In the genomic region with DNA sequence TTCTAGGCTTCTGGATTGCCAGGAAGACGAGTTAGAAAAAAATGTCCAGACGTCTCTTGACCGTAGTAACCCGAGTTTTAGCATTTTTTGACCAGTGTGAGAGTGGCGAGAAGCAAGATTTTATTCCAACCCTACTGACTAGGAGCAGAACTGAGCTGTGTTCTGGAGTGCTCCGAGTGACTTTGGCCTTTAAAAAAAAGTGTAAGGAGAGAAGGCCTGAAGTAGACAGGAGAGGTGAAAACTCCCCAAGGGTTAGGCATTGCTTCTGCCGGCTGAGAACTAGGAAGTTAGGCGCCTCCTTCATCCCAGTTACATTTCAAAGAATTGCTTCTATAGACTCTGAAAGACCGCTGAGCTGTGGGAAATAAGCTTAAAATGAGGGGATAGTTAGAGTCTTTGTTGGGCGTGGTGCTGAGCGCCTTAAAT, we compare ENCODE assay signal across 8 mouse cellular contexts. TPM values are rescaled to one million over a fixed set of nuclear protein-coding genes. Genes with fewer than 3 reads are reported as not detected.
DNase-seq lines count a peak whose midpoint lies in the region; ATAC-seq and TF ChIP-seq lines count a peak whose summit lies in the region.

No protein-coding gene starts in this region.

- H3K4me2 ChIP-seq in intestine, embryonic 14.5 days (ENCODE audit: low read length), result peak overlapping the region; percentile 76
- H3K4me2 ChIP-seq in midbrain, embryonic 13.5 days (replicated peaks), result peak overlapping the region; percentile 65

- TF ChIP-seq CTCF in cerebellum, adult 2 months (IDR thresholded peaks at IDR 0.05; ENCODE audit: borderline replicate concordance, insufficient read depth, low read depth, low read length), result no peak

- H3K4me3 ChIP-seq in cerebellum, adult 2 months (replicated peaks; ENCODE audit: insufficient read depth, low read depth, low read length), result peak overlapping the region; percentile 93
- H3K4me3 ChIP-seq in intestine, embryonic 14.5 days (ENCODE audit: low read depth, low read length), result peak overlapping the region; percentile 95
- peak overlapping the region; percentile 91 for H3K4me3 ChIP-seq in midbrain, embryonic 13.5 days (replicated peaks)

- no peaks in the 10 kb centered on the region for H3K27me3 ChIP-seq in cerebellum, adult 2 months (ENCODE audit: control insufficient read depth, insufficient read depth, low read length)
- no peaks in the 10 kb centered on the region for H3K27me3 ChIP-seq in intestine, embryonic 14.5 days (replicated peaks; ENCODE audit: control insufficient read depth, insufficient read depth, low read length)
- no peaks in the 10 kb centered on the region for H3K27me3 ChIP-seq in midbrain, embryonic 13.5 days

- no peak for TF ChIP-seq POLR2A in cerebellum, adult 2 months (IDR thresholded peaks at IDR 0.05; ENCODE audit: borderline replicate concordance, insufficient read depth, low read length)

- no peak for DNase-seq in cerebellum, adult 2 months
- no peak for DNase-seq in cerebellum, postnatal 10 days
- DNase-seq in 416B (ENCODE audit: low read depth), result peak; percentile 50
- peak; percentile 40 for DNase-seq in embryo, embryonic 11 days
- no peak for DNase-seq in intestine, embryonic 14.5 days (ENCODE audit: low spot score)
- DNase-seq in adrenal gland, adult 2 months, result no peak
- no peak for DNase-seq in adrenal gland, adult 8-10 months

- 2% methylated on average over 11 of the region's 11 CpGs for WGBS in cerebellum, adult 2 months
- 1% methylated on average over 11 of the region's 11 CpGs for WGBS in intestine, embryonic 14.5 days
- WGBS in midbrain, embryonic 13.5 days, result under 1% methylated on average over 11 of the region's 11 CpGs

- H3K4me1 ChIP-seq in cerebellum, adult 2 months (ENCODE audit: control insufficient read depth, insufficient read depth, low read length), result no peaks in the 10 kb centered on the region; the same call in 1 of the 2 replicates
- peaks cover 4% of the 10 kb centered on the region; the same call in 1 of the 2 replicates for H3K4me1 ChIP-seq in intestine, embryonic 14.5 days (replicated peaks; ENCODE audit: control insufficient read depth, insufficient read depth, low read length)
- H3K4me1 ChIP-seq in midbrain, embryonic 13.5 days (replicated peaks), result peaks cover 19% of the 10 kb centered on the region

- H3K9ac ChIP-seq in intestine, embryonic 14.5 days (ENCODE audit: low read length), result peak overlapping the region; percentile 99
- H3K9ac ChIP-seq in midbrain, embryonic 13.5 days (replicated peaks), result peak overlapping the region; percentile 98

- no peaks in the 10 kb centered on the region for H3K36me3 ChIP-seq in intestine, embryonic 14.5 days (ENCODE audit: control insufficient read depth, insufficient read depth, low read length)
- H3K36me3 ChIP-seq in midbrain, embryonic 13.5 days, result no peaks in the 10 kb centered on the region

- H3K9me3 ChIP-seq in intestine, embryonic 14.5 days (ENCODE audit: control insufficient read depth, low read length), result no peaks in the 10 kb centered on the region
- H3K9me3 ChIP-seq in midbrain, embryonic 13.5 days, result no peaks in the 10 kb centered on the region

- H3K27ac ChIP-seq in cerebellum, adult 2 months (ENCODE audit: insufficient read depth, low read length), result peak overlapping the region; percentile 95
- H3K27ac ChIP-seq in intestine, embryonic 14.5 days (ENCODE audit: low read depth), result peak overlapping the region; percentile 97
- peak overlapping the region; percentile 96 for H3K27ac ChIP-seq in midbrain, embryonic 13.5 days

- no peak for ATAC-seq in intestine, embryonic 14.5 days (replicated peaks; ENCODE audit: low FRiP score, low TSS enrichment, low read depth)
- 0 out of 2 replicates have a peak, but pooled peaks have one; percentile 0 for ATAC-seq in midbrain, embryonic 13.5 days

RNA-seq across cellular contexts. Expression of gene Krcc1, which starts 0.9 kb away (rescaled TPM):
- 19.3 and 20.5 TPM in 2 replicates for polyA plus RNA-seq in cerebellum, adult 2 months (2012; rRNA removed)
- 49.6 and 55.7 TPM in 2 replicates for polyA plus RNA-seq in intestine, embryonic 14.5 days (2014; fragmentation: Nextera tagmentation; extraction: Ambion mirVana)
- 21.0 and 25.1 TPM in 2 replicates for polyA plus RNA-seq in midbrain, embryonic 13.5 days (2015; fragmentation: Nextera tagmentation; extraction: Ambion mirVana)
- total RNA-seq in adrenal gland, adult 2 months (2021), result 10 to 100 TPM; 75.5 to 82.3 TPM
- polyA plus RNA-seq in adrenal gland, adult 2 months (2012; rRNA removed), result 3.1 and 3.2 TPM in 2 replicates
- 10 to 100 TPM; 57.0 to 69.2 (median 65.6) TPM for total RNA-seq in adrenal gland, adult 8-10 months (2022)

RNA-seq across cellular contexts. Expression of gene Smyd1, which starts 49.7 kb away (rescaled TPM):
- 3.1 and 5.0 TPM in 2 replicates for polyA plus RNA-seq in cerebellum, adult 2 months (2012; rRNA removed)
- 0.56 and 0.78 TPM in 2 replicates for polyA plus RNA-seq in intestine, embryonic 14.5 days (2014; fragmentation: Nextera tagmentation; extraction: Ambion mirVana)
- 0.21 TPM in 1 of 2 replicates, not detected in the other for polyA plus RNA-seq in midbrain, embryonic 13.5 days (2015; fragmentation: Nextera tagmentation; extraction: Ambion mirVana)
- under 1 TPM in 1 of 2 experiments, not detected in 1; 0.41 TPM for total RNA-seq in adrenal gland, adult 2 months (2021)
- polyA plus RNA-seq in adrenal gland, adult 2 months (2012; rRNA removed), result 0.09 TPM in 2 replicates
- under 1 TPM in 3 of 4 experiments, not detected in 1; 0.13 to 0.23 (median 0.21) TPM for total RNA-seq in adrenal gland, adult 8-10 months (2022)

RNA-seq across cellular contexts. Expression of gene Cd8b1, which starts 50.3 kb away (rescaled TPM):
- not detected in 2 replicates for polyA plus RNA-seq in cerebellum, adult 2 months (2012; rRNA removed)
- 0.16 TPM in 1 of 2 replicates, not detected in the other for polyA plus RNA-seq in intestine, embryonic 14.5 days (2014; fragmentation: Nextera tagmentation; extraction: Ambion mirVana)
- not detected in 2 replicates for polyA plus RNA-seq in midbrain, embryonic 13.5 days (2015; fragmentation: Nextera tagmentation; extraction: Ambion mirVana)
- total RNA-seq in adrenal gland, adult 2 months (2021), result under 1 TPM in 1 of 2 experiments, not detected in 1; 0.24 TPM
- 0.11 and 0.12 TPM in 2 replicates for polyA plus RNA-seq in adrenal gland, adult 2 months (2012; rRNA removed)
- total RNA-seq in adrenal gland, adult 8-10 months (2022), result under 1 TPM in 3 of 4 experiments, not detected in 1; 0.31 to 0.32 (median 0.31) TPM

Comparison
In these comparisons a context has a peak if more than half of its experiments do, and no peak if none do; other contexts are left out.
1. DNase-seq: peak in 416B (single experiment) and embryo, embryonic 11 days (single experiment); none in cerebellum, adult 2 months (0 of 2), cerebellum, postnatal 10 days (0 of 2), intestine, embryonic 14.5 days (single experiment), adrenal gland, adult 2 months (single experiment) and adrenal gland, adult 8-10 months (single experiment).
2. Peak in every context shown above with its lines, with median percentiles within 50 percentile points of each other: H3K27ac ChIP-seq and H3K4me3 ChIP-seq.